Mouse (Mus musculus) heart, embryonic 13.5 days (tissue): Measurements from ENCODE around the gene Vmn1r211. TPM values are rescaled to one million over a fixed set of nuclear protein-coding genes. Genes with fewer than 3 reads are reported as not detected.
"Not testable (repeated sequence)": the region's sequence is repeated elsewhere in the genome, so short reads cannot be mapped to it uniquely, and the experiment has no call there.

Source experiments
- ATAC-seq: fragments of 200-750 bp; cut with Nextera tagmentation; 2 replicates; pipeline ENCODE4 v1.8.0; 2017; ENCODE audit warnings: moderate TSS enrichment; ENCODE audit not compliant: insufficient number of reproducible peaks, low FRiP score, low TSS enrichment; ENCODE audit errors: extremely low read depth
- H3K27ac ChIP-seq: fragments of 300-500 bp; sonication (generic); replicated peaks from 2 replicates; pipeline ENCODE4 v1.5.1; 2015; ENCODE audit warnings: moderate library complexity, mild to moderate bottlenecking, inconsistent platforms
- H3K27me3 ChIP-seq: fragments of 300-500 bp; sonication (generic); replicated peaks from 2 replicates; pipeline ENCODE4 v1.6.1; 2015; ENCODE audit warnings: mild to moderate bottlenecking, inconsistent platforms
- H3K36me3 ChIP-seq: fragments of 300-500 bp; sonication (generic); 2 replicates; pipeline ENCODE4 v1.6.1; 2015; ENCODE audit warnings: mild to moderate bottlenecking, inconsistent platforms
- H3K4me1 ChIP-seq: fragments of 300-500 bp; sonication (generic); 2 replicates; pipeline ENCODE4 v1.6.1; 2015; ENCODE audit warnings: inconsistent platforms
- H3K4me2 ChIP-seq: fragments of 300-500 bp; sonication (generic); 2 replicates; pipeline ENCODE4 v1.6.1; 2015; ENCODE audit warnings: inconsistent platforms, mild to moderate bottlenecking, moderate library complexity
- H3K4me3 ChIP-seq: fragments of 300-500 bp; sonication (generic); 2 replicates; pipeline ENCODE4 v1.5.1; 2015; ENCODE audit warnings: moderate library complexity, mild to moderate bottlenecking, inconsistent platforms
- H3K9ac ChIP-seq: fragments of 300-500 bp; sonication (generic); 2 replicates; pipeline ENCODE4 v1.6.1; 2015; ENCODE audit warnings: inconsistent platforms, mild to moderate bottlenecking, moderate library complexity
- H3K9me3 ChIP-seq: fragments of 300-500 bp; sonication (generic); 2 replicates; pipeline ENCODE4 v1.6.1; 2016; ENCODE audit warnings: inconsistent platforms
- WGBS: fragments of 180-500 bp; shearing (Covaris S2); methylation state at CpG from one replicate; pipeline ENCODE4 v1.1.7; 2015; ENCODE audit warnings: mixed read lengths; 5-methylcytosine and 5-hydroxymethylcytosine counted together
- polyA plus RNA-seq: library from polyadenylated mRNA; unstranded; fragments of >200 nt; fragmentation: Nextera tagmentation; extraction: Ambion mirVana; gene quantifications from 2 replicates; pipeline ENCODE4 v1.2.1, GENCODE M21; 2015

Gene Vmn1r211
- not detected in 2 replicates for polyA plus RNA-seq

DNA sequence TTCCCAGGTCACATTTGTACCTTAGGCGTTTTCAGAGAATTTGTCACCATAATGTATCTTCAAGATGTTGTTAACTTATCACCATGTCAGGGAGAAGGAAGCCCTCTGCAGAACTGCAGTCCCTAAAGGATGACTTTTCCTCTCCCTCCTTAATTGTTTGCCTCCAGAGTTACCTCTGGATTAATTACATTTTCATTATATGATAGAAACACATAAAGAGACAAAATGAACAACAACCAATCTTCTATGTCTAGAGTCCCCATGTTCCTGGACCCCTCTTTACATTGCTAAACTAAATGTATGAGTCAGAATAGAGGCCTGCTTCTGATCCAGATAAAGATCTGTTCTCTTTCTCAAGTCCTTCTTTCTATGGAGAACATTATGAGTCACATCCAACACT lies at the start of gene Vmn1r211:
TSS of gene Vmn1r211 (minus strand) at position 101 of the 400 bp plus-strand sequence.
- Histone ChIP-seq H3K4me2 (no peak within 1 kb of the TSS), H3K9ac (no peak within 1 kb of the TSS), H3K9me3 (no peaks in the 10 kb centered on the region), H3K27ac (no peak within 1 kb of the TSS), H3K27me3 (no peaks in the 10 kb centered on the region), H3K36me3 (no peaks in the 10 kb centered on the region), H3K4me3 (no peak within 1 kb of the TSS), H3K4me1 (no peaks in the 10 kb centered on the region)
- no peak for ATAC-seq
- WGBS = 48% methylated on average over 1 of the region's 1 CpGs

DNA sequence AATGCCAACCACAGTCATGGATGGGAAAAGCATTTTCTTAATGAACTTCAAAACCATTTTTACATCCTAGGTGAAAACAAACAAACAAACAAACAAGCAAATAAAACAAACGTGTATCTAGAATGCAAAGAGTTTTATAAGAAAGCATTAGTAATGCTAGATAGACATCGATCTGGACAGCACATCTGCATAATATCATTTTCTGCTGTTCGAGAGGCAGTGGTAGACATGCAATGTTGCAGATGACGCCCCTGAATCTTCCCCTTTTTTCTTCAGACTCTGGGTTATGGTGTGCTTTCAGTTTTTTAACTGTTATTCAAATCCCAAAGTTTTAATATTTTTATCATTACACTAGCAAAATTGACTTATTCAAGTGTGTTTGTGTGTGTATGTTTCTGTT lies 26.7 kb upstream of the Vmn1r211 start, which contains the start of gene Vmn1r212:
TSS of gene Vmn1r212 (minus strand) at position 101 of the 400 bp plus-strand sequence.
- Histone ChIP-seq H3K4me2 (no peak within 1 kb of the TSS), H3K9ac (no peak within 1 kb of the TSS), H3K36me3 (no peaks in the 10 kb centered on the region), H3K4me1 (no peaks in the 10 kb centered on the region), H3K4me3 (no peak within 1 kb of the TSS), H3K9me3 (no peaks in the 10 kb centered on the region), H3K27me3 (no peaks in the 10 kb centered on the region), H3K27ac (no peak within 1 kb of the TSS)
- ATAC-seq = no peak
- WGBS = 64% methylated on average over 4 of the region's 4 CpGs

- Histone ChIP-seq H3K27me3 (no peaks in the 10 kb centered on the region), H3K36me3 (no peaks in the 10 kb centered on the region), H3K27ac (no peak overlapping the region), H3K4me1 (no peaks in the 10 kb centered on the region), H3K9me3 (no peaks in the 10 kb centered on the region), H3K4me2 (no peak overlapping the region), H3K4me3 (no peak overlapping the region), H3K9ac (no peak overlapping the region)
- ATAC-seq = no peak
- WGBS = 94% methylated on average over 1 of the region's 1 CpGs
Measured at GRCm38 (mm10) chr13:22879257-22879656, 21.9 kb upstream of the Vmn1r211 start.

GRCm38 (mm10) chr13:22854760-22855159 lies 2.6 kb downstream of the Vmn1r211 start:
- H3K4me3 ChIP-seq = no peak overlapping the region
- H3K27ac ChIP-seq = no peak overlapping the region
- no peaks in the 10 kb centered on the region for H3K4me1 ChIP-seq
- H3K4me2 ChIP-seq = no peak overlapping the region
- no peak overlapping the region for H3K9ac ChIP-seq
- 61% methylated on average over 4 of the region's 4 CpGs for WGBS
- H3K27me3 ChIP-seq = no peaks in the 10 kb centered on the region
- H3K36me3 ChIP-seq = no peaks in the 10 kb centered on the region
- ATAC-seq = no peak
- no peaks in the 10 kb centered on the region for H3K9me3 ChIP-seq

GRCm38 (mm10) chr13:22846798-22847197 lies 10.6 kb downstream of the Vmn1r211 start:
- H3K4me3 ChIP-seq = no peak overlapping the region
- H3K36me3 ChIP-seq = no peaks in the 10 kb centered on the region
- ATAC-seq = no peak
- H3K27ac ChIP-seq = no peak overlapping the region
- 69% methylated on average over 1 of the region's 1 CpGs for WGBS
- H3K4me1 ChIP-seq = no peaks in the 10 kb centered on the region
- H3K9me3 ChIP-seq = no peaks in the 10 kb centered on the region
- no peak overlapping the region for H3K4me2 ChIP-seq
- H3K27me3 ChIP-seq = no peaks in the 10 kb centered on the region
- no peak overlapping the region for H3K9ac ChIP-seq

DNA sequence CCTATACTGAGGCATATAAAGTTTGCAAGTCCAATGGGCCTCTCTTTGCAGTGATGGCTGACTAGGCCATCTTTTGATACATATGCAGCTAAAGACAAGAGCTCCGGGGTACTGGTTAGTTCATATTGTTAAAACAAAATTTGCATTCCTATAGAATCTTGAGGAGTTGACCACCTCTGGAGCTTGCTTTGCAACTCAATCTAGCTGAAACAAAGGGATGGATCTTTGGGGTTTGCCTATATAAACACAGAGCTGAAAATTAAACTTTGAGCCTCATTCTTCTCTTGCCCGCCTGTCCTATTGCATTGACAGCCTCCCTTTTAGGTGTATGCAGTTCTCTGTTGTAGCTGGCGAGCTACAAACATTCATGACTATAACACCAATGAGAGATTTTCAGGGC lies 13.1 kb downstream of the Vmn1r211 start:
- not testable (repeated sequence) for H3K4me1 ChIP-seq, H3K27me3 ChIP-seq, H3K27ac ChIP-seq, H3K9me3 ChIP-seq, ATAC-seq, H3K4me3 ChIP-seq, H3K4me2 ChIP-seq, H3K36me3 ChIP-seq, H3K9ac ChIP-seq
- WGBS = 60% methylated on average over 3 of the region's 3 CpGs

- Histone ChIP-seq H3K4me3 (no peak within 1 kb of the TSS), H3K4me2 (no peak within 1 kb of the TSS), H3K36me3 (no peaks in the 10 kb centered on the region), H3K4me1 (no peaks in the 10 kb centered on the region), H3K27ac (no peak within 1 kb of the TSS), H3K27me3 (no peaks in the 10 kb centered on the region), H3K9ac (no peak within 1 kb of the TSS), H3K9me3 (no peaks in the 10 kb centered on the region)
- no peak for ATAC-seq
- WGBS = 49% methylated on average over 4 of the region's 4 CpGs
Measured at GRCm38 (mm10) chr13:22831248-22831647, 26.1 kb downstream of the Vmn1r211 start, which contains the start of gene Vmn1r210. TSS of gene Vmn1r210 (minus strand) at chr13:22831348.

- H3K9me3 ChIP-seq, H3K4me3 ChIP-seq, H3K27me3 ChIP-seq, H3K4me2 ChIP-seq, ATAC-seq, H3K27ac ChIP-seq, H3K36me3 ChIP-seq, H3K4me1 ChIP-seq, H3K9ac ChIP-seq: not testable (repeated sequence)
- WGBS = 28% methylated on average over 7 of the region's 7 CpGs
Measured at GRCm38 (mm10) chr13:22829395-22829794, 28.0 kb downstream of the Vmn1r211 start.

DNA sequence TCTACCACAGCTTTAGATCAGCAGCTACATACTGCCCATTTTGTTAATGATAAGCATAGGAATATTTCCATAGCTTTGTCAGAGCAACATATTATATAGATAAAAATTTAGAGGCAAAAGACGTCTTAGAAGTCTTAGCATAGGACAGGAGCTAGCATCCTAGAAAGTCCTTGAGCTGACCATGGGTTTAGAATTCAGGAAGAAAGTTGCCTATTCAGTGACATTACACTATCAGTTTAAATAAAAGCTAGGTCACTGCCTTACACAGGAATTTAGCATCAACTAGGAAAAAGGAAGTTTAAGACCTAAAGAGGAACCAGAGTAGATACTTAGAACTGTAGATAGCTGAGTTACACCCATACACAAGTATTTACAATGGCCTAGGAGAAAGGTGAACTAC lies 35.8 kb downstream of the Vmn1r211 start:
- H3K9me3 ChIP-seq, H3K4me2 ChIP-seq, H3K27ac ChIP-seq, H3K27me3 ChIP-seq, H3K4me3 ChIP-seq, ATAC-seq, H3K4me1 ChIP-seq, H3K9ac ChIP-seq, H3K36me3 ChIP-seq: not testable (repeated sequence)
- 86% methylated on average over 1 of the region's 1 CpGs for WGBS

GRCm38 (mm10) chr13:22809582-22809981 lies 47.8 kb downstream of the Vmn1r211 start, which contains the start of gene Vmn1r209:
TSS of gene Vmn1r209 (minus strand) at chr13:22809682.
- not testable (repeated sequence) for H3K9ac ChIP-seq, ATAC-seq, H3K36me3 ChIP-seq, H3K27me3 ChIP-seq, H3K4me2 ChIP-seq, H3K4me3 ChIP-seq, H3K27ac ChIP-seq, H3K9me3 ChIP-seq, H3K4me1 ChIP-seq
